Mouse (Mus musculus): ENCODE data around the gene Wdr46. TPM values are rescaled to one million over a fixed set of nuclear protein-coding genes. Genes with fewer than 3 reads are reported as not detected.
A peak's percentile ranks its signal among the peaks of the same experiment; 100 is the strongest.

Wdr46 gene
- polyA plus RNA-seq, 1 experiment from 2014 or later = 26.5 TPM

- 93% methylated on average over 14 of the region's 14 CpGs for WGBS
- H3K4me2 ChIP-seq = no peak overlapping the region
- H3K27me3 ChIP-seq = no peaks in the 10 kb centered on the region
- H3K36me3 ChIP-seq = peaks cover 17% of the 10 kb centered on the region; the same call in 1 of the 2 replicates
- ATAC-seq (ENCODE audit: low FRiP score, low read depth) = no peak
- H3K4me1 ChIP-seq (replicated peaks) = peaks cover 29% of the 10 kb centered on the region
- H3K4me3 ChIP-seq = no peak overlapping the region
- no peak overlapping the region for H3K9ac ChIP-seq
- no peaks in the 10 kb centered on the region for H3K9me3 ChIP-seq
- no peak overlapping the region for H3K27ac ChIP-seq (replicated peaks)
These were observed 8.0 kb upstream of the Wdr46 start for GRCm38 (mm10) chr17:33932448-33932847.

GRCm38 (mm10) chr17:33932970-33933369, 7.5 kb upstream of the Wdr46 start:
- Histone ChIP-seq H3K27ac (replicated peaks) (no peak overlapping the region), H3K4me1 (replicated peaks) (peaks cover 26% of the 10 kb centered on the region), H3K36me3 (peaks cover 14% of the 10 kb centered on the region; the same call in 1 of the 2 replicates), H3K9ac (no peak overlapping the region), H3K27me3 (no peaks in the 10 kb centered on the region), H3K9me3 (no peaks in the 10 kb centered on the region), H3K4me3 (no peak overlapping the region), H3K4me2 (no peak overlapping the region)
- ATAC-seq (ENCODE audit: low FRiP score, low read depth) = no peak
- 91% methylated on average over 15 of the region's 15 CpGs for WGBS

DNA sequence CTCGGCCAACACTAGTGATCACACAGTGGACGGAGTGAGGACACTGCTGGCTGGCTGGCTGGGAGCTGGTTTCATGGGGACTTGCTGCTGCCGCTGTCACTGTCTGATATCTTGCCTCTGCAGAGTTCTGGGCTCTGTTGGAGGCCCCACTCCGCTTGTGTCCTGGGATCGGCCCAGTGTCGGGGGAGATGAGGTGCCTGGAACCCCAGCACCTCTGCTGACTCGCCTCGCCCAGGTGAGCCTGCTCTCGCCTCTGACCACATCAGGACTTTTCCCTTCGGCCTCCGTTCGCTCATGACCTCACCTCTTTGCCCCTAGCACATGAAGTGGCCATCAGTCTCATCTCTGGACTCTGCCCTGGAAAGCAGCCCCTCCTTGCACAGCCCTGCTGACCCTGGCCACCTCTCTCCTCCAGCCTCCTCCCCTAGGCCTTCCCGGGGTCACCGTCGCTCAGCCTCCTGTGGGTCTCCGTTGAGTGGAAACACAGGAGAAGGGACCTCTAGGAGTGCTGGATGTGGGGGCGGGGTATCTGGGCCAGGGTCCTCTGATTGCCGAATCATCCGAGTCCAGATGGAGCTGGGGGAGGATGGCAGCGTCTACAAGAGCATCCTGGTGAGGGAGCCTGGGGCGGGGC, 4.9 kb upstream of the Wdr46 start:
- Histone ChIP-seq H3K4me1 (replicated peaks) (peaks cover 22% of the 10 kb centered on the region), H3K27me3 (no peaks in the 10 kb centered on the region), H3K36me3 (peaks cover 14% of the 10 kb centered on the region; the same call in 1 of the 2 replicates), H3K4me3 (no peak overlapping the region), H3K9me3 (no peaks in the 10 kb centered on the region), H3K9ac (no peak overlapping the region), H3K4me2 (no peak overlapping the region), H3K27ac (replicated peaks) (no peak overlapping the region)
- WGBS = 88% methylated on average over 21 of the region's 21 CpGs
- no peak for ATAC-seq (ENCODE audit: low FRiP score, low read depth)

- Histone ChIP-seq H3K27me3 (no peaks in the 10 kb centered on the region), H3K36me3 (peaks cover 14% of the 10 kb centered on the region; the same call in 1 of the 2 replicates), H3K4me1 (replicated peaks) (peaks cover 23% of the 10 kb centered on the region), H3K27ac (replicated peaks) (no peak overlapping the region), H3K4me3 (no peak overlapping the region), H3K9ac (no peak overlapping the region), H3K9me3 (no peaks in the 10 kb centered on the region), H3K4me2 (no peak overlapping the region)
- no peak for ATAC-seq (ENCODE audit: low FRiP score, low read depth)
- 88% methylated on average over 15 of the region's 15 CpGs for WGBS
These were observed 3.5 kb upstream of the Wdr46 start for GRCm38 (mm10) chr17:33936993-33937392.

- peak overlapping the region; percentile 85; the same call in 1 of the 2 replicates for H3K4me3 ChIP-seq
- no peak for ATAC-seq (ENCODE audit: low FRiP score, low read depth)
- peak overlapping the region; percentile 97 for H3K4me2 ChIP-seq
These were observed 1.7 kb upstream of the Wdr46 start for GRCm38 (mm10) chr17:33938783-33939182.

GRCm38 (mm10) chr17:33940981-33941380, 521 bp downstream of the Wdr46 start:
- 0 out of 2 replicates have a peak overlapping the region, but pooled peaks have one; percentile 57 for H3K27ac ChIP-seq (replicated peaks)

More at GRCm38 (mm10) chr17:33938783-33939182, 1.7 kb upstream of the Wdr46 start:
- 86% methylated on average over 11 of the region's 11 CpGs for WGBS
- no peak overlapping the region for H3K27ac ChIP-seq (replicated peaks)
- peaks cover 23% of the 10 kb centered on the region for H3K4me1 ChIP-seq (replicated peaks)
- peaks cover 11% of the 10 kb centered on the region; the same call in 1 of the 2 replicates for H3K36me3 ChIP-seq
- no peak overlapping the region for H3K9ac ChIP-seq
- H3K27me3 ChIP-seq = no peaks in the 10 kb centered on the region
- H3K9me3 ChIP-seq = no peaks in the 10 kb centered on the region

DNA sequence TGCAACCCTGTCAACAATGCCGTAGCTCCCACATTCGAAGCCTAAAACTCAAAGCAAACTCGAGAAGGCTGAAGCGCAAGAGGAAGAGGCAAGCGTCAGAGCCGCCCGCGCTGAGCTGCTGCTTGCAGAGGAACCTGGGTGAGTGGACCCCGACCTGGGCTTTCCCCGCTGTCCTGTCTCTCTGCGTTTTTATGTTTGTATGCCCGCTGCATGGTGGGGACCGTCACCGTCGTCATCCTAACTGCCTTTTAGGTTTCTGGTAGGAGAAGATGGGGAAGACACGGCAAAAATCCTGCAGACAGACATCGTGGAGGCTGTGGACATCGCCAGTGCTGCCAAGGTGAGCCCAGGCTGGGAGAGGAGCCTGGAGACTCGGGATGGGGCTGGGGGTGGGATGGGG, 921 bp downstream of the Wdr46 start:
- Histone ChIP-seq H3K9me3 (no peaks in the 10 kb centered on the region), H3K4me3 (peak overlapping the region; percentile 85), H3K27ac (replicated peaks) (no peak overlapping the region), H3K27me3 (no peaks in the 10 kb centered on the region), H3K36me3 (peaks cover 32% of the 10 kb centered on the region), H3K9ac (peak overlapping the region; percentile 80), H3K4me2 (peak overlapping the region; percentile 97), H3K4me1 (replicated peaks) (peaks cover 23% of the 10 kb centered on the region)
- WGBS = 66% methylated on average over 19 of the region's 19 CpGs
- ATAC-seq (ENCODE audit: low FRiP score, low read depth) = no peak

More at GRCm38 (mm10) chr17:33940981-33941380, 521 bp downstream of the Wdr46 start:
- peak overlapping the region; percentile 80 for H3K9ac ChIP-seq
- 2% methylated on average over 26 of the region's 26 CpGs for WGBS
- peaks cover 23% of the 10 kb centered on the region for H3K4me1 ChIP-seq (replicated peaks)
- H3K4me2 ChIP-seq = peak overlapping the region; percentile 97
- no peaks in the 10 kb centered on the region for H3K9me3 ChIP-seq
- peak overlapping the region; percentile 85 for H3K4me3 ChIP-seq
- H3K36me3 ChIP-seq = peaks cover 28% of the 10 kb centered on the region
- ATAC-seq (ENCODE audit: low FRiP score, low read depth) = peak; percentile 14; the same call in 1 of the 2 replicates
- no peaks in the 10 kb centered on the region for H3K27me3 ChIP-seq

- Histone ChIP-seq H3K9me3 (no peaks in the 10 kb centered on the region), H3K4me3 (no peak overlapping the region), H3K4me2 (no peak overlapping the region), H3K27me3 (no peaks in the 10 kb centered on the region), H3K36me3 (peaks cover 34% of the 10 kb centered on the region), H3K4me1 (replicated peaks) (peaks cover 23% of the 10 kb centered on the region), H3K27ac (replicated peaks) (no peak overlapping the region), H3K9ac (no peak overlapping the region)
- WGBS = 96% methylated on average over 15 of the region's 15 CpGs
- no peak for ATAC-seq (ENCODE audit: low FRiP score, low read depth)
These were observed 3.0 kb downstream of the Wdr46 start for GRCm38 (mm10) chr17:33943454-33943853.

GRCm38 (mm10) chr17:33947430-33948089, 7.1 kb downstream of the Wdr46 start:
- Histone ChIP-seq H3K9me3 (no peaks in the 10 kb centered on the region), H3K27me3 (no peaks in the 10 kb centered on the region), H3K4me3 (no peak overlapping the region), H3K4me1 (replicated peaks) (peaks cover 37% of the 10 kb centered on the region), H3K36me3 (peaks cover 50% of the 10 kb centered on the region), H3K9ac (no peak overlapping the region), H3K4me2 (no peak overlapping the region), H3K27ac (replicated peaks) (no peak overlapping the region)
- 95% methylated on average over 10 of the region's 10 CpGs for WGBS
- no peak for ATAC-seq (ENCODE audit: low FRiP score, low read depth)

DNA sequence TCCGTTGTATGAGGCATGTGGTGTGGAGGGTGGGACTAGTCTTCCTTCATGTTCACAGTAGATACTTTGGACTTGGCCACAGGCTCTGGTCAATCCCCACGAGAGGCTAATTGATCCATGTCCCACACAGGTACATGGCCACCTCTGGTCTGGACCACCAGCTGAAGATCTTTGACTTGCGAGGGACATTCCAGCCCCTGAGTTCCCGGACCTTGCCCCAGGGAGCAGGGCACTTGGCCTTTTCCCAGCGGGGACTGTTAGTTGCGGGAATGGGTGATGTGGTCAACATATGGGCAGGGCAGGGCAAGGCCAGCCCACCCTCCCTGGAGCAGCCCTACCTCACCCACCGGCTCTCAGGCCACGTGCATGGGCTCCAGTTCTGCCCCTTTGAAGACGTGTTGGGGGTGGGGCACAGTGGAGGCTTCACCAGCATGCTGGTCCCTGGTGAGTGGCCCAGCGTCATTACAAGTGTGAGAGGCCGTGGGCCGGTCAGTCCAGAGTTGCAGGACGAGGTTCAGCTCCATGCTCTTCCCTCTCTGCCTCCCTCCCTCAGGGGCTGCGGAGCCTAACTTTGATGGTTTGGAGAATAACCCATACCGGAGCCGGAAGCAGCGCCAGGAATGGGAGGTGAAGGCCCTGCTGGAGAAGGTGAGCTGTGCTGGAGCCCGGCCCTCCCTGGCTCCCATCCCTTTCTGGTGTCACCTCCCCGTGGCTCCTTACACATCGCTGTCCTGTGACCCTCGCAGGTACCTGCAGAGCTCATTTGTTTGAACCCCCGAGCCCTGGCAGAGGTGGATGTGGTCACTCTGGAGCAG, 7.8 kb downstream of the Wdr46 start:
- no peak for ATAC-seq (ENCODE audit: low FRiP score, low read depth)
- H3K27me3 ChIP-seq = no peaks in the 10 kb centered on the region
- H3K36me3 ChIP-seq = peaks cover 57% of the 10 kb centered on the region
- H3K4me2 ChIP-seq = no peak overlapping the region
- no peak overlapping the region for H3K27ac ChIP-seq (replicated peaks)
- no peak overlapping the region for H3K9ac ChIP-seq
- H3K9me3 ChIP-seq = no peaks in the 10 kb centered on the region
- peaks cover 45% of the 10 kb centered on the region for H3K4me1 ChIP-seq (replicated peaks)
- H3K4me3 ChIP-seq = no peak overlapping the region
- 88% methylated on average over 22 of the region's 22 CpGs for WGBS

DNA sequence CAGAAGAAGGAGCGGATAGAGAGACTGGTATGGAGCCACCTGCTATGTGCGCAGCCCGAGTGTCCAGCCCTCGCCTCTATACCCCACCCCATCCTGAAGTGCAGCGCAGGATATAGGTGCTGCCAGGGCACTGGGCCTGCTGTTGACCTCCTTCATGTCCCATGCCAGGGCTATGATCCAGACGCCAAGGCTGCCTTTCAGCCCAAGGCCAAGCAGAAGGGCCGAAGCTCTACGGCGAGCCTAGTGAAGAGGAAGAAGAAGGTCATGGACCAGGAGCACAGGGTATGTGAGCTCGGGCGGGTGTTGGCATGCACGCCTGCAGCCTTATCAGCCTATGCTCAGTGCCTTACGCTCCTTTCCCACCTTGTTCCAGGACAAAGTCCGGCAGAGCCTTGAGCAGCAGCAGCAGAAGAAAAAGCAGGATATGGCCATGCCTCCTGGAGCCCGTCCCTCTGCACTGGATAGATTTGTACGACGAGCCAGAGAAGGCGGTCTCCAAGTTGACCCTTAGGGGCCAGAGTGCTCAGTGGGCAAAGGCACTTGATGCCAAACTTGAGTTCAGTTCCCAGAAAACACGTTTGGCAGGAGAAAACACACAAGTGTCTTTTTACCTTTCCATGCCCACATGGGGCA, 8.6 kb downstream of the Wdr46 start:
- Histone ChIP-seq H3K4me1 (replicated peaks) (peaks cover 52% of the 10 kb centered on the region), H3K36me3 (peaks cover 58% of the 10 kb centered on the region), H3K4me3 (no peak overlapping the region; the same call in 1 of the 2 replicates), H3K27ac (replicated peaks) (no peak overlapping the region), H3K9me3 (no peaks in the 10 kb centered on the region), H3K4me2 (no peak overlapping the region), H3K27me3 (no peaks in the 10 kb centered on the region), H3K9ac (no peak overlapping the region)
- no peak for ATAC-seq (ENCODE audit: low FRiP score, low read depth)
- WGBS = 91% methylated on average over 19 of the region's 19 CpGs

Measured in hindbrain, embryonic 15.5 days (tissue).